Comparison of ENCODE assay signal across 8 mouse cellular contexts in the genomic region with DNA sequence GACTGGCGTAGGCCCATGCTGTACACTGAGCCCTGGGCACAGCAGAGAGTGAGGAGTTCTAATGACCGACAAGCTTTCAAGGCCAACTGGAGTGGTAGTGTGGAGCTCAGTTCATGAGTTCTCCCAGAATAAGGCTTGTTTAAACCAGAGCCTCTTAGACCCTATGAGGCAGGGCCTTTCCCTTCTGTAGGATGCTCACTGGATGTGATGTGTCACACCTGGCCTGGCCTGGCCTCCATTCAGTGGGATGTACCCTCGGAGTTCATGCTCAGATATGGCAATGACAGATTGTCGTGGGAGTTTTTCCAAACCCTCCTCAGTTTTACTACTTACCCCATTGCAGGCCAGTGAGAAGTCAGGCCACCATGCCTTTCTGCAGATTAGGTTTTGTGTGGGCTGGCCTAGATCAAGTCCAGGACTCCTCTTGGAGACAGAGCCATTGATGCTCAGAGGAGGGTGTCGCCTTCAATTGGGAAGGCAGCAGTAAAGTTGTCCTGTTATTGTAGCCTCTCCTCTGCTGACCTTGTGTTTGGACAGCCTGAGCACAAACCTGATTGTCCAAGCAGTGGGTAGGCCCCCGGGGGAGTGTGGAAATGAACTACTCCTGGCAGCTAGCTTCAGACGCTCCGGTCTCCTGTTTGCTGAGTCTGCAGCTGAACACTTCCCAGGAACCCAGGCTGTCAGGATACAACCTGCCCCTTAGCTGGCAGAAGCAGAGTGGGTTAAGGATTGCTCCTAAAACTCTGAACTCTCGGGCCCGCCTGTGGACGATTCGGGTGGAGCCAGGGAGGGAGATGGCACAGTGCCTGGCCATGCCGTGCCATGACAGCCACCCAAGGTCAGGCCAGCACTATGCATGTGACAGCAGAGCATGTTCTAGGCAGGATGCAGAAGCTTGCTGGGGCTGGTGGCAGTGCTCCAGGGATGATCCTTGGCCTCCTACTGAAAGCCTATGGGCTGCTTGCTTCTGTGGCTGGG.
A peak's percentile ranks its signal among the peaks of the same experiment; 100 is the strongest.
DNase-seq lines count a peak whose midpoint lies in the region; ATAC-seq and TF ChIP-seq lines count a peak whose summit lies in the region.

No protein-coding gene starts in this region.

- no peak for TF ChIP-seq POLR2A in kidney, adult 2 months (IDR thresholded peaks at IDR 0.05; ENCODE audit: low read depth, low read length)

- H3K9me3 ChIP-seq in stomach, embryonic 15.5 days = no peaks in the 10 kb centered on the region

- no peaks in the 10 kb centered on the region for H3K36me3 ChIP-seq in kidney, adult 2 months (ENCODE audit: control insufficient read depth, insufficient read depth, low read length)
- no peaks in the 10 kb centered on the region for H3K36me3 ChIP-seq in stomach, embryonic 15.5 days

- DNase-seq in kidney, adult 11 months = peak; percentile 43
- DNase-seq in kidney, adult 9 months = no peak
- peak; percentile 81 to 82 for DNase-seq in cerebellum, postnatal 14 days
- DNase-seq in kidney, adult 2 months = peak; percentile 61
- DNase-seq in spleen, adult 18-20 months = no peak
- no peak for DNase-seq in urinary bladder, adult 18-20 months (ENCODE audit: low spot score in 2 of 2)
- no peak for DNase-seq in liver

- WGBS in kidney, adult 2 months = 48% methylated on average over 13 of the region's 13 CpGs
- WGBS in stomach, embryonic 15.5 days = 54% methylated on average over 13 of the region's 13 CpGs

- no peak overlapping the region for H3K4me2 ChIP-seq in stomach, embryonic 15.5 days

- H3K4me3 ChIP-seq in kidney, adult 2 months (ENCODE audit: insufficient read depth, low read depth, low read length) = no peak overlapping the region
- H3K4me3 ChIP-seq in stomach, embryonic 15.5 days (replicated peaks) = no peak overlapping the region

- peaks cover 3% of the 10 kb centered on the region; the same call in 1 of the 2 replicates for H3K4me1 ChIP-seq in kidney, adult 2 months (ENCODE audit: control insufficient read depth, insufficient read depth, low read length)
- peaks cover 24% of the 10 kb centered on the region for H3K4me1 ChIP-seq in stomach, embryonic 15.5 days

- no peaks in the 10 kb centered on the region for H3K27me3 ChIP-seq in kidney, adult 2 months (replicated peaks; ENCODE audit: control insufficient read depth, insufficient read depth, low read length)
- H3K27me3 ChIP-seq in stomach, embryonic 15.5 days (replicated peaks) = no peaks in the 10 kb centered on the region

- no peak overlapping the region for H3K27ac ChIP-seq in kidney, adult 2 months (ENCODE audit: insufficient read depth, low read depth, low read length)
- H3K27ac ChIP-seq in stomach, embryonic 15.5 days = 0 out of 2 replicates have a peak overlapping the region, but pooled peaks have one; percentile 23

- no peak for TF ChIP-seq CTCF in kidney, adult 2 months (conservative IDR thresholded peaks at IDR 0.05; ENCODE audit: insufficient read depth, insufficient read length, low read depth, low read length)

- 0 out of 2 replicates have a peak, but pooled peaks have one; percentile 15 for ATAC-seq in stomach, embryonic 15.5 days (ENCODE audit: insufficient read depth, low FRiP score, low read depth)

- H3K9ac ChIP-seq in stomach, embryonic 15.5 days = no peak overlapping the region

Comparison
In these comparisons a context has a peak if more than half of its experiments do, and no peak if none do; other contexts are left out.
1. DNase-seq: peak in kidney, adult 11 months (single experiment), cerebellum, postnatal 14 days (2 of 2) and kidney, adult 2 months (single experiment); none in kidney, adult 9 months (single experiment), spleen, adult 18-20 months (0 of 2), urinary bladder, adult 18-20 months (0 of 2) and liver (single experiment).